Mouse (Mus musculus): ENCODE measurements around the gene Gm47841. TPM values are rescaled to one million over a fixed set of nuclear protein-coding genes. Genes with fewer than 3 reads are reported as not detected.

Gene Gm47841
- polyA plus RNA-seq, 1 experiment from 2014 or later = not detected

DNA sequence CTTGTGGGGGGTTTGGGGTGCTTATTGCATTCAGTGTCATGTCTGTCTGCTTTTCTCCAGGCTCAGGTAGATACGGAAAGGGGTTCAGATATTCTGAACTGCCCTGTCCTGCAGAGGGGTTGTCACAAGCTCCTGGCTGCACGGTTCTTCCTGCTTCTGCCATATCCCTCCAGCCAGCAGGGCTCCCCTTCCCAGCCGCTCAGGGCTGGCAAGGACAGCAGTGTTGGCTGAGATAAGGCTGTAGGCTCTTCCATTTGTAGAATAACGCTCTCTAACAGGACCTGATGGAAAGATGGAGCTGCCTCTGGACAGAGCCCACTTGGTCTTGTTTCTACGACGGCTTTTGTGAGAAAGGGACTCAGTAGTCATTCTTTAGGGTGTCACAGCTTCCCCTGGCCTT, 5.2 kb downstream of the Gm47841 start:
- peaks cover 12% of the 10 kb centered on the region for H3K4me1 ChIP-seq (replicated peaks; ENCODE audit: insufficient read depth, low read length)
- no peak overlapping the region for H3K4me2 ChIP-seq (ENCODE audit: low read length)
- no peaks in the 10 kb centered on the region for H3K9me3 ChIP-seq (replicated peaks; ENCODE audit: low read length)
- no peak overlapping the region for H3K27ac ChIP-seq
- peaks cover 23% of the 10 kb centered on the region for H3K27me3 ChIP-seq (ENCODE audit: insufficient read depth, low read length)
- 71% methylated on average over 6 of the region's 6 CpGs for WGBS
- ATAC-seq (replicated peaks; ENCODE audit: low FRiP score, low read depth) = no peak
- TF ChIP-seq CTCF (IDR thresholded peaks at IDR 0.05; ENCODE audit: low read depth) = no peak
- H3K9ac ChIP-seq (ENCODE audit: low read depth, low read length) = no peak overlapping the region
- no peaks in the 10 kb centered on the region for H3K36me3 ChIP-seq (ENCODE audit: insufficient read depth, low read length)
- no peak overlapping the region for H3K4me3 ChIP-seq (replicated peaks; ENCODE audit: low read depth, low read length)
- DNase-seq (ENCODE audit: low spot score) = no peak

DNA sequence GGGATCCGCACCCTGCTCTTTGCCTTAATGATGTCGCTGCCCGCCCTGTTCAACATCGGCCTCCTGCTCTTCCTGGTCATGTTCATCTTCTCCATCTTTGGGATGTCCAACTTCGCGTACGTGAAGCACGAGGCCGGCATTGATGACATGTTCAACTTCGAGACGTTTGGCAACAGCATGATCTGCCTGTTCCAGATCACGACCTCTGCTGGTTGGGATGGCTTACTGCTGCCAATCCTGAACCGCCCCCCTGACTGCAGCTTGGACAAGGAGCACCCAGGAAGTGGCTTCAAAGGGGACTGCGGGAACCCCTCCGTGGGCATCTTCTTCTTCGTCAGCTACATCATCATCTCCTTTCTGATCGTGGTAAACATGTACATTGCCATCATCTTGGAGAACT, 7.5 kb downstream of the Gm47841 start:
- no peaks in the 10 kb centered on the region for H3K4me1 ChIP-seq (replicated peaks; ENCODE audit: insufficient read depth, low read length)
- no peak overlapping the region for H3K4me3 ChIP-seq (replicated peaks; ENCODE audit: low read depth, low read length)
- H3K27ac ChIP-seq = no peak overlapping the region
- DNase-seq (ENCODE audit: low spot score) (no peak), ATAC-seq (replicated peaks; ENCODE audit: low FRiP score, low read depth) (no peak)
- no peaks in the 10 kb centered on the region for H3K36me3 ChIP-seq (ENCODE audit: insufficient read depth, low read length)
- TF ChIP-seq CTCF (IDR thresholded peaks at IDR 0.05; ENCODE audit: low read depth) = peak; percentile 51; the same call in 1 of the 2 replicates
- H3K27me3 ChIP-seq (ENCODE audit: insufficient read depth, low read length) = peaks cover 13% of the 10 kb centered on the region
- no peak overlapping the region for H3K9ac ChIP-seq (ENCODE audit: low read depth, low read length)
- no peak overlapping the region for H3K4me2 ChIP-seq (ENCODE audit: low read length)
- no peaks in the 10 kb centered on the region for H3K9me3 ChIP-seq (replicated peaks; ENCODE audit: low read length)
- WGBS = 60% methylated on average over 17 of the region's 17 CpGs

DNA sequence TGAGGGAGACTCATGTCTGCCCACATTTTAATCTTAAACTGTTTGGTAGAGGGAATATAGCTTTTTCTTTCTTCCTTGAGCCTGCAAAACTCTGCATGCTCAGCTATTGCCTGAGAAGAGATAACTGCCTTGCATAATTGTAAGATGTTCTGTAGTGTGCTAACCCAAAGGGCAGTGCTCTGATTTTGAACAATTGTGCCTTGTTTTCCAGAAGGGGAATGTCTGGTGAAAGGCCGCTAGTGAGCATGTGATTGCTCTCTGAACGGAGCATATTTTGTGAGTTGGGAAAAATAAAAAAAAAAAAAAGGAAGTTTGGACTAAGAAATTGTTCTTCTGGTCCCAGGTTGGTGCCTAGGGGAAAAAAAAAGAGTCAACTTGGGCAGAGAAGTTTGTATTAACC, 18.2 kb downstream of the Gm47841 start:
- no peaks in the 10 kb centered on the region for H3K27me3 ChIP-seq (ENCODE audit: insufficient read depth, low read length)
- H3K9me3 ChIP-seq (replicated peaks; ENCODE audit: low read length) = no peaks in the 10 kb centered on the region
- no peaks in the 10 kb centered on the region for H3K4me1 ChIP-seq (replicated peaks; ENCODE audit: insufficient read depth, low read length)
- 81% methylated on average over 2 of the region's 2 CpGs for WGBS
- no peak overlapping the region for H3K4me2 ChIP-seq (ENCODE audit: low read length)
- H3K4me3 ChIP-seq (replicated peaks; ENCODE audit: low read depth, low read length) = no peak overlapping the region
- H3K36me3 ChIP-seq (ENCODE audit: insufficient read depth, low read length) = no peaks in the 10 kb centered on the region
- no peak for TF ChIP-seq CTCF (IDR thresholded peaks at IDR 0.05; ENCODE audit: low read depth)
- no peak for ATAC-seq (replicated peaks; ENCODE audit: low FRiP score, low read depth)
- H3K27ac ChIP-seq = no peak overlapping the region
- no peak for DNase-seq (ENCODE audit: low spot score)
- no peak overlapping the region for H3K9ac ChIP-seq (ENCODE audit: low read depth, low read length)

DNA sequence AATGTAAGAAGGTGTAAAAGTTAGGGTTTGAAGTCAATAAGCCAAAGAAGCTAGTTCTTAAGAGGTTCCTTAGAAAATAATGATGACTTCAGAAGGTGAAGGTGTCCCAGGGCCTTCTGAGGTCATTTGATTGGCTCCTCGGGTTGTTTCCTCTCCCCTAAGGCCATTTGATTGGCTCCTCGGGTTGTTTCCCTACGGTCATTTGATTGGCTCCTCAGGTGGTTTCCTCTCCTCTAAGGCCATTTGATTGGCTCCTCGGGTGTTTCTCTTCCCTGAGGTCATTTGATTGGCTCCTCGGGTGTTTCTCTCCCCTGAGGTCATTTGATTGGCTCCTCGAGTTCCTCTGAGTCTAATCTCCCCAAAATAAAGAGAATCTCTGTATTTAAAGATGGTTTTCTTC, 35.8 kb downstream of the Gm47841 start:
- TF ChIP-seq CTCF (IDR thresholded peaks at IDR 0.05; ENCODE audit: low read depth) = no peak
- H3K4me3 ChIP-seq (replicated peaks; ENCODE audit: low read depth, low read length) = no peak overlapping the region
- H3K36me3 ChIP-seq (ENCODE audit: insufficient read depth, low read length) = no peaks in the 10 kb centered on the region
- H3K27ac ChIP-seq = no peak overlapping the region
- no peak for ATAC-seq (replicated peaks; ENCODE audit: low FRiP score, low read depth)
- no peaks in the 10 kb centered on the region for H3K9me3 ChIP-seq (replicated peaks; ENCODE audit: low read length)
- no peak for DNase-seq (ENCODE audit: low spot score)
- no peak overlapping the region for H3K9ac ChIP-seq (ENCODE audit: low read depth, low read length)
- WGBS = 89% methylated on average over 6 of the region's 6 CpGs
- H3K4me1 ChIP-seq (replicated peaks; ENCODE audit: insufficient read depth, low read length) = no peaks in the 10 kb centered on the region
- H3K4me2 ChIP-seq (ENCODE audit: low read length) = no peak overlapping the region
- H3K27me3 ChIP-seq (ENCODE audit: insufficient read depth, low read length) = no peaks in the 10 kb centered on the region

DNA sequence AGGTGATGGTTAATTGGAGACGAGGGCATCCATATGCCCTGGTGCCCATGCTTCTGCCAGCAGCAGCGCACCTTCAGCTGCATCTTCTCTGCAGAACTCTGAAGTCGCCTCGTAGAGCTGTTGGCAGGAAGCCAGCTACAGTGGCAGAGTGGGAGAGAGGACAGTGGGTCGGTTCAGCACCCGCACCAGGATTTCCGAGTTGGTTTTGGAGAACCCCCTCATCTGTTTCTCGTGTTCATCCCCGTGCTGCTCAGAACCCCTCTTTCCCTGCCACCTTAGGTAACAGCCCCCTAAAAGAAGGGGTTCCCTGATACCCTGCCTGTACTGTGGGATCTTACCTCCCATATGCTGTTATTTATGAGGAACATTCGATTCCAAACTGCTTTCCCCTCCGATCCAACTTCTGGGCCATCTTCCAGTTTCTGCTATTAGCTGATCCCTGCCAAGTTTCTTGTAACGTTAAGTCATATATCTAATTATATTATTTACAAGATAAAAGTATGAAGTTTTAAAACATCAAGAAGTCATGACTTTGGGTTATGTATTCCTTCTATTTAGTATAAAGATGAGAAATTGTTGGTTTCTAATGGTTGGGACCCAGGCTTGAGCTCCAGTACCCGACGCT, 38.7 kb downstream of the Gm47841 start:
- 67% methylated on average over 14 of the region's 14 CpGs for WGBS
- peak; percentile 59 for DNase-seq (ENCODE audit: low spot score)
- no peak for TF ChIP-seq CTCF (IDR thresholded peaks at IDR 0.05; ENCODE audit: low read depth)
- Histone ChIP-seq H3K27me3 (ENCODE audit: insufficient read depth, low read length) (no peaks in the 10 kb centered on the region), H3K4me2 (ENCODE audit: low read length) (no peak overlapping the region), H3K9me3 (replicated peaks; ENCODE audit: low read length) (no peaks in the 10 kb centered on the region), H3K4me3 (replicated peaks; ENCODE audit: low read depth, low read length) (no peak overlapping the region), H3K9ac (ENCODE audit: low read depth, low read length) (no peak overlapping the region), H3K27ac (no peak overlapping the region), H3K36me3 (ENCODE audit: insufficient read depth, low read length) (no peaks in the 10 kb centered on the region), H3K4me1 (replicated peaks; ENCODE audit: insufficient read depth, low read length) (no peaks in the 10 kb centered on the region)
- no peak for ATAC-seq (replicated peaks; ENCODE audit: low FRiP score, low read depth)

DNA sequence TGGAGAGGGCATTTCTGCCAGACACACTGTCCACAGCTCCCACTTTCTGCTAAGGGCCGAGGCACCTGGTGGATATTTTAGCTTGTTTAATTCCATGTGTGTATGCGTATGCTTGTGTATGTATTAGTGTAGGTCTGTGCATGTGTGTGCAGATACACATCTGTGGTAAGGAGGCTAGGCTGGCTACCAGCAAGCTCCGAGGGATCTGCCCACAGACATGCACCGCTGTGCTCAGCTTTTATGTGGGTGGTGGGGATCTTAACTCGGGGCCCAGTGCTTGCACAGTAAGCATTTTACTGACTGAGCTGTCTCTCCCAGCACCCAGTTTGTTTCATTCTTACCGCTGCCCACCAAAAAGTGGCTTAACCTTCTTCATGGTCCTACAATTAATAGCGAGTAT, 40.0 kb downstream of the Gm47841 start:
- 62% methylated on average over 7 of the region's 7 CpGs for WGBS
- H3K9ac ChIP-seq (ENCODE audit: low read depth, low read length) = no peak overlapping the region
- no peak overlapping the region for H3K4me2 ChIP-seq (ENCODE audit: low read length)
- H3K9me3 ChIP-seq (replicated peaks; ENCODE audit: low read length) = no peaks in the 10 kb centered on the region
- H3K27ac ChIP-seq = no peak overlapping the region
- ATAC-seq (replicated peaks; ENCODE audit: low FRiP score, low read depth) = no peak
- no peak for DNase-seq (ENCODE audit: low spot score)
- no peak for TF ChIP-seq CTCF (IDR thresholded peaks at IDR 0.05; ENCODE audit: low read depth)
- no peaks in the 10 kb centered on the region for H3K36me3 ChIP-seq (ENCODE audit: insufficient read depth, low read length)
- H3K4me3 ChIP-seq (replicated peaks; ENCODE audit: low read depth, low read length) = no peak overlapping the region
- H3K27me3 ChIP-seq (ENCODE audit: insufficient read depth, low read length) = no peaks in the 10 kb centered on the region
- H3K4me1 ChIP-seq (replicated peaks; ENCODE audit: insufficient read depth, low read length) = no peaks in the 10 kb centered on the region

Measured in kidney, postnatal 0 days (tissue).